Comparison of ENCODE assay signal across 8 mouse cellular contexts in genomic region chr1:51615523-51615922, GRCm38 (mm10).
DNase-seq lines count a peak whose midpoint lies in the region; ATAC-seq and TF ChIP-seq lines count a peak whose summit lies in the region.

No protein-coding gene starts in this region.

- no peak overlapping the region for H3K4me2 ChIP-seq in heart, embryonic 11.5 days
- H3K4me2 ChIP-seq in forebrain, embryonic 16.5 days (ENCODE audit: low read length) = no peak overlapping the region

- H3K4me3 ChIP-seq in heart, adult 2 months = no peak overlapping the region
- H3K4me3 ChIP-seq in heart, embryonic 11.5 days (ENCODE audit: low read depth, low read length) = no peak overlapping the region
- H3K4me3 ChIP-seq in E14TG2a.4 (replicated peaks; ENCODE audit: low read length) = no peak overlapping the region
- no peak overlapping the region for H3K4me3 ChIP-seq in forebrain, embryonic 16.5 days (replicated peaks; ENCODE audit: low read length)

- no peaks in the 10 kb centered on the region for H3K9me3 ChIP-seq in heart, embryonic 11.5 days (replicated peaks; ENCODE audit: control insufficient read depth, low read length)
- H3K9me3 ChIP-seq in E14TG2a.4 (ENCODE audit: low read length) = no peaks in the 10 kb centered on the region
- H3K9me3 ChIP-seq in forebrain, embryonic 16.5 days (ENCODE audit: control insufficient read depth, low read length) = no peaks in the 10 kb centered on the region

- TF ChIP-seq EP300 in heart, adult 2 months (IDR thresholded peaks at IDR 0.05; ENCODE audit: insufficient read depth, low read depth, low read length) = no peak

- H3K4me1 ChIP-seq in heart, adult 2 months (ENCODE audit: control insufficient read depth, insufficient read depth, low read length) = no peaks in the 10 kb centered on the region
- H3K4me1 ChIP-seq in heart, embryonic 11.5 days (ENCODE audit: control insufficient read depth, insufficient read depth, low read length) = no peaks in the 10 kb centered on the region
- no peaks in the 10 kb centered on the region for H3K4me1 ChIP-seq in E14TG2a.4 (replicated peaks; ENCODE audit: low read depth, low read length)
- peaks cover 21% of the 10 kb centered on the region for H3K4me1 ChIP-seq in forebrain, embryonic 16.5 days (replicated peaks; ENCODE audit: control insufficient read depth, insufficient read depth, low read length)

- 26% methylated on average over 6 of the region's 6 CpGs for WGBS in heart, adult 2 months
- 25% methylated on average over 6 of the region's 6 CpGs for WGBS in heart, embryonic 11.5 days (ENCODE audit: insufficient replicate concordance)
- WGBS in forebrain, embryonic 16.5 days = 25% methylated on average over 6 of the region's 6 CpGs

- no peak for TF ChIP-seq POLR2A in heart, adult 2 months (IDR thresholded peaks at IDR 0.05; ENCODE audit: insufficient read depth, low read depth, low read length)

- H3K79me2 ChIP-seq in heart, adult 2 months (replicated peaks; ENCODE audit: control insufficient read depth, insufficient read depth, low read length) = no peaks in the 10 kb centered on the region

- peak; percentile 21 to 33 for DNase-seq in heart, adult 2 months
- DNase-seq in cerebellum, adult 11 months = peak; percentile 62
- peak; percentile 75 to 78 for DNase-seq in kidney, postnatal 4 days
- peak; percentile 13 for DNase-seq in skeletal muscle tissue, adult 2 months (ENCODE audit: low read depth, low spot score)

- ATAC-seq in heart, embryonic 11.5 days (replicated peaks; ENCODE audit: insufficient number of reproducible peaks, low FRiP score, low TSS enrichment) = no peak
- peak; percentile 49 for ATAC-seq in forebrain, embryonic 16.5 days
- ATAC-seq in megakaryocyte-erythroid progenitor cell, adult 5-6 weeks (replicated peaks; ENCODE audit: low FRiP score, low TSS enrichment, poor library complexity, severe bottlenecking) = peak; percentile 70; the same call in 1 of the 2 replicates

- H3K36me3 ChIP-seq in heart, adult 2 months (ENCODE audit: control insufficient read depth, insufficient read depth, low read length) = no peaks in the 10 kb centered on the region
- H3K36me3 ChIP-seq in heart, embryonic 11.5 days (ENCODE audit: control insufficient read depth, insufficient read depth, low read length) = no peaks in the 10 kb centered on the region
- H3K36me3 ChIP-seq in E14TG2a.4 (ENCODE audit: insufficient read depth, low read length) = no peaks in the 10 kb centered on the region
- H3K36me3 ChIP-seq in forebrain, embryonic 16.5 days (ENCODE audit: control insufficient read depth, insufficient read depth) = no peaks in the 10 kb centered on the region

- no peak overlapping the region for H3K27ac ChIP-seq in heart, adult 2 months
- H3K27ac ChIP-seq in heart, embryonic 11.5 days (ENCODE audit: low read depth, low read length) = no peak overlapping the region
- H3K27ac ChIP-seq in forebrain, embryonic 16.5 days (ENCODE audit: low read length) = no peak overlapping the region

- intact Hi-C loops in heart, adult 2 months (cut with DNase I) = no loop called here

- no peaks in the 10 kb centered on the region for H3K27me3 ChIP-seq in heart, adult 2 months (ENCODE audit: control insufficient read depth, insufficient read depth, low read length)
- H3K27me3 ChIP-seq in heart, embryonic 11.5 days (ENCODE audit: control insufficient read depth, insufficient read depth, low read length) = no peaks in the 10 kb centered on the region
- H3K27me3 ChIP-seq in E14TG2a.4 (ENCODE audit: insufficient read depth, low read length) = no peaks in the 10 kb centered on the region
- H3K27me3 ChIP-seq in forebrain, embryonic 16.5 days (replicated peaks; ENCODE audit: control insufficient read depth, insufficient read depth, low read length) = no peaks in the 10 kb centered on the region

- TF ChIP-seq CTCF in heart, adult 2 months (IDR thresholded peaks at IDR 0.05) = peak; percentile 77
- TF ChIP-seq CTCF in E14TG2a.4 (conservative IDR thresholded peaks at IDR 0.05; ENCODE audit: low read length) = peak; percentile 60

- H3K9ac ChIP-seq in heart, adult 2 months (ENCODE audit: low read depth, low read length) = no peak overlapping the region
- H3K9ac ChIP-seq in heart, embryonic 11.5 days (ENCODE audit: low read depth, low read length) = no peak overlapping the region
- no peak overlapping the region for H3K9ac ChIP-seq in forebrain, embryonic 16.5 days (replicated peaks; ENCODE audit: low read depth, low read length)

Comparison
In these comparisons a context has a peak if more than half of its experiments do, and no peak if none do; other contexts are left out.
1. DNase-seq: peak in every context shown above with its lines; median percentile 76 in kidney, postnatal 4 days; 62 in cerebellum, adult 11 months; 27 in heart, adult 2 months; 13 in skeletal muscle tissue, adult 2 months.